Mouse (Mus musculus) frontal cortex, adult (tissue): ENCODE data around the gene Mgea5.
A peak's percentile ranks its signal among the peaks of the same experiment; 100 is the strongest.

Source experiments
- ATAC-seq: cut with Nextera tagmentation; 2 replicates; pipeline ENCODE4 v1.9.2; 2017; ENCODE audit warnings: mild to moderate bottlenecking, moderate library complexity, mixed read lengths; ENCODE audit not compliant: low TSS enrichment

Gene Mgea5

GRCm38 (mm10) chr19:45731658-45732057, 52.0 kb downstream of the Mgea5 start:
- no peak for ATAC-seq

GRCm38 (mm10) chr19:45730042-45730441, 53.6 kb downstream of the Mgea5 start:
- no peak for ATAC-seq

GRCm38 (mm10) chr19:45727231-45727630, 56.4 kb downstream of the Mgea5 start:
- no peak for ATAC-seq

GRCm38 (mm10) chr19:45725677-45726277, 57.9 kb downstream of the Mgea5 start:
- ATAC-seq, result no peak

GRCm38 (mm10) chr19:45722188-45722587, 61.4 kb downstream of the Mgea5 start:
- ATAC-seq, result no peak

- ATAC-seq, result peak; percentile 31; the same call in 1 of the 2 replicates
Observed at GRCm38 (mm10) chr19:45718286-45718685, 65.4 kb downstream of the Mgea5 start.

GRCm38 (mm10) chr19:45717493-45718220, 66.0 kb downstream of the Mgea5 start:
- peak; percentile 91 for ATAC-seq

- ATAC-seq, result no peak
Observed at GRCm38 (mm10) chr19:45708704-45709103, 74.9 kb downstream of the Mgea5 start.
